Mouse (Mus musculus): ENCODE data around the gene Tma7. TPM values are rescaled to one million over a fixed set of nuclear protein-coding genes. Genes with fewer than 3 reads are reported as not detected.

The Tma7 gene
- polyA plus RNA-seq, 1 experiment from 2014 or later, result 744 TPM

GRCm38 (mm10) chr9:109100307-109100928 is 18.0 kb upstream of the Tma7 start:
- peaks cover 66% of the 10 kb centered on the region for H3K36me3 ChIP-seq (replicated peaks)
- 89% methylated on average over 20 of the region's 20 CpGs for WGBS
- H3K4me2 ChIP-seq, result no peak overlapping the region
- no peak overlapping the region for H3K9ac ChIP-seq
- ATAC-seq (ENCODE audit: low FRiP score), result no peak
- H3K9me3 ChIP-seq, result no peaks in the 10 kb centered on the region
- H3K4me1 ChIP-seq, result peaks cover 43% of the 10 kb centered on the region
- H3K4me3 ChIP-seq (replicated peaks), result no peak overlapping the region
- no peak overlapping the region for H3K27ac ChIP-seq
- no peaks in the 10 kb centered on the region for H3K27me3 ChIP-seq

- H3K9me3 ChIP-seq, result no peaks in the 10 kb centered on the region
- peak overlapping the region; percentile 97; the same call in 1 of the 2 replicates for H3K9ac ChIP-seq
- peaks cover 46% of the 10 kb centered on the region for H3K4me1 ChIP-seq
- H3K4me3 ChIP-seq (replicated peaks), result peak overlapping the region; percentile 74; the same call in 1 of the 2 replicates
- peak overlapping the region; percentile 100; the same call in 1 of the 2 replicates for H3K27ac ChIP-seq
- peak overlapping the region; percentile 95 for H3K4me2 ChIP-seq
- WGBS, result 64% methylated on average over 6 of the region's 6 CpGs
- peaks cover 51% of the 10 kb centered on the region for H3K36me3 ChIP-seq (replicated peaks)
- no peaks in the 10 kb centered on the region for H3K27me3 ChIP-seq
- no peak for ATAC-seq (ENCODE audit: low FRiP score)
Observed at GRCm38 (mm10) chr9:109098969-109099368, 16.6 kb upstream of the Tma7 start.

- peak overlapping the region; percentile 97 for H3K9ac ChIP-seq
- H3K4me3 ChIP-seq (replicated peaks), result peak overlapping the region; percentile 74
- peaks cover 45% of the 10 kb centered on the region for H3K36me3 ChIP-seq (replicated peaks)
- peaks cover 52% of the 10 kb centered on the region for H3K4me1 ChIP-seq
- H3K9me3 ChIP-seq, result no peaks in the 10 kb centered on the region
- H3K27me3 ChIP-seq, result no peaks in the 10 kb centered on the region
- peak overlapping the region; percentile 95 for H3K4me2 ChIP-seq
- WGBS, result 92% methylated on average over 8 of the region's 8 CpGs
- ATAC-seq (ENCODE audit: low FRiP score), result no peak
- H3K27ac ChIP-seq, result peak overlapping the region; percentile 100
Observed at GRCm38 (mm10) chr9:109098366-109098765, 16.0 kb upstream of the Tma7 start.

- H3K4me2 ChIP-seq, result peak overlapping the region; percentile 95
- no peaks in the 10 kb centered on the region for H3K9me3 ChIP-seq
- 65% methylated on average over 5 of the region's 5 CpGs for WGBS
- H3K27ac ChIP-seq, result peak overlapping the region; percentile 100
- H3K4me3 ChIP-seq (replicated peaks), result peak overlapping the region; percentile 74
- no peak for ATAC-seq (ENCODE audit: low FRiP score)
- peaks cover 42% of the 10 kb centered on the region for H3K36me3 ChIP-seq (replicated peaks)
- peaks cover 56% of the 10 kb centered on the region for H3K4me1 ChIP-seq
- H3K9ac ChIP-seq, result peak overlapping the region; percentile 97
- H3K27me3 ChIP-seq, result no peaks in the 10 kb centered on the region
Observed at GRCm38 (mm10) chr9:109097831-109098230, 15.4 kb upstream of the Tma7 start.

- H3K36me3 ChIP-seq (replicated peaks), result peaks cover 41% of the 10 kb centered on the region
- H3K4me1 ChIP-seq, result peaks cover 56% of the 10 kb centered on the region
- peak overlapping the region; percentile 97 for H3K9ac ChIP-seq
- WGBS, result 15% methylated on average over 6 of the region's 6 CpGs
- ATAC-seq (ENCODE audit: low FRiP score), result no peak
- H3K4me2 ChIP-seq, result peak overlapping the region; percentile 95
- H3K27me3 ChIP-seq, result no peaks in the 10 kb centered on the region
- no peaks in the 10 kb centered on the region for H3K9me3 ChIP-seq
- H3K4me3 ChIP-seq (replicated peaks), result peak overlapping the region; percentile 74
- peak overlapping the region; percentile 100 for H3K27ac ChIP-seq
Observed at GRCm38 (mm10) chr9:109097291-109097690, 14.9 kb upstream of the Tma7 start.

GRCm38 (mm10) chr9:109096856-109097255 is 14.5 kb upstream of the Tma7 start:
- Histone ChIP-seq H3K9ac (peak overlapping the region; percentile 97), H3K9me3 (no peaks in the 10 kb centered on the region), H3K27me3 (peaks cover 2% of the 10 kb centered on the region; the same call in 1 of the 2 replicates), H3K4me1 (peaks cover 56% of the 10 kb centered on the region), H3K4me3 (replicated peaks) (peak overlapping the region; percentile 74), H3K27ac (peak overlapping the region; percentile 100), H3K4me2 (peak overlapping the region; percentile 95), H3K36me3 (replicated peaks) (peaks cover 41% of the 10 kb centered on the region)
- WGBS, result 10% methylated on average over 6 of the region's 6 CpGs
- ATAC-seq (ENCODE audit: low FRiP score), result 0 out of 2 replicates have a peak, but pooled peaks have one; percentile 5

GRCm38 (mm10) chr9:109096251-109096661 is 13.9 kb upstream of the Tma7 start:
- 8% methylated on average over 9 of the region's 9 CpGs for WGBS
- no peak; the same call in 1 of the 2 replicates for ATAC-seq (ENCODE audit: low FRiP score)
- Histone ChIP-seq H3K36me3 (replicated peaks) (peaks cover 41% of the 10 kb centered on the region), H3K9ac (peak overlapping the region; percentile 97), H3K27me3 (peaks cover 5% of the 10 kb centered on the region; the same call in 1 of the 2 replicates), H3K4me1 (peaks cover 56% of the 10 kb centered on the region), H3K4me2 (peak overlapping the region; percentile 95), H3K4me3 (replicated peaks) (peak overlapping the region; percentile 74), H3K9me3 (no peaks in the 10 kb centered on the region), H3K27ac (peak overlapping the region; percentile 100)

- under 1% methylated on average over 83 of the region's 102 CpGs for WGBS
- Histone ChIP-seq H3K4me3 (replicated peaks) (peak within 1 kb of the TSS; percentile 74), H3K36me3 (replicated peaks) (peaks cover 37% of the 10 kb centered on the region)
Observed at GRCm38 (mm10) chr9:109095137-109095982, 13.0 kb upstream of the Tma7 start, which contains the start of gene Plxnb1. Gene Plxnb1 (plus strand): TSS chr9:109095389.

GRCm38 (mm10) chr9:109094553-109095136 is 12.3 kb upstream of the Tma7 start:
- ATAC-seq (ENCODE audit: low FRiP score), result peak; percentile 5
- peaks cover 64% of the 10 kb centered on the region for H3K4me1 ChIP-seq
- H3K4me2 ChIP-seq, result peak overlapping the region; percentile 95
- WGBS, result 2% methylated on average over 21 of the region's 21 CpGs
- H3K27me3 ChIP-seq, result peaks cover 5% of the 10 kb centered on the region; the same call in 1 of the 2 replicates
- H3K4me3 ChIP-seq (replicated peaks), result peak overlapping the region; percentile 74
- peak overlapping the region; percentile 100 for H3K27ac ChIP-seq
- H3K9me3 ChIP-seq, result no peaks in the 10 kb centered on the region
- peaks cover 35% of the 10 kb centered on the region for H3K36me3 ChIP-seq (replicated peaks)
- H3K9ac ChIP-seq, result peak overlapping the region; percentile 97

More at GRCm38 (mm10) chr9:109095137-109095982, 13.0 kb upstream of the Tma7 start, which contains the start of gene Plxnb1:
- ATAC-seq (ENCODE audit: low FRiP score), result peak; percentile 74
- H3K4me2 ChIP-seq, result peak within 1 kb of the TSS; percentile 95
- peak within 1 kb of the TSS; percentile 97 for H3K9ac ChIP-seq
- peaks cover 5% of the 10 kb centered on the region; the same call in 1 of the 2 replicates for H3K27me3 ChIP-seq
- no peaks in the 10 kb centered on the region for H3K9me3 ChIP-seq
- peak within 1 kb of the TSS; percentile 100 for H3K27ac ChIP-seq
- H3K4me1 ChIP-seq, result peaks cover 61% of the 10 kb centered on the region

GRCm38 (mm10) chr9:109093786-109094552 is 11.6 kb upstream of the Tma7 start:
- peaks cover 59% of the 10 kb centered on the region for H3K4me1 ChIP-seq
- H3K27me3 ChIP-seq, result peaks cover 5% of the 10 kb centered on the region; the same call in 1 of the 2 replicates
- H3K4me2 ChIP-seq, result peak overlapping the region; percentile 95
- peak overlapping the region; percentile 100 for H3K27ac ChIP-seq
- H3K36me3 ChIP-seq (replicated peaks), result peaks cover 30% of the 10 kb centered on the region
- ATAC-seq (ENCODE audit: low FRiP score), result no peak
- H3K4me3 ChIP-seq (replicated peaks), result peak overlapping the region; percentile 74
- H3K9me3 ChIP-seq, result no peaks in the 10 kb centered on the region
- 12% methylated on average over 11 of the region's 11 CpGs for whole genome bisulfite sequencing
- H3K9ac ChIP-seq, result peak overlapping the region; percentile 97; the same call in 1 of the 2 replicates

- Histone ChIP-seq H3K9me3 (no peaks in the 10 kb centered on the region), H3K4me1 (peaks cover 49% of the 10 kb centered on the region), H3K4me3 (replicated peaks) (no peak overlapping the region), H3K36me3 (replicated peaks) (peaks cover 29% of the 10 kb centered on the region), H3K27ac (no peak overlapping the region), H3K4me2 (no peak overlapping the region), H3K9ac (no peak overlapping the region), H3K27me3 (peaks cover 5% of the 10 kb centered on the region; the same call in 1 of the 2 replicates)
- 57% methylated on average over 6 of the region's 6 CpGs for WGBS
- ATAC-seq (ENCODE audit: low FRiP score), result no peak
Observed at GRCm38 (mm10) chr9:109092799-109093198, 10.4 kb upstream of the Tma7 start.

Measured in forebrain, embryonic 12.5 days (tissue).